Mouse (Mus musculus) left cerebral cortex, adult 8-10 months (tissue): ENCODE results near the gene Mroh8. TPM values are rescaled to one million over a fixed set of nuclear protein-coding genes. Genes with fewer than 3 reads are reported as not detected.
"Not testable (repeated sequence)": the region's sequence is repeated elsewhere in the genome, so short reads cannot be mapped to it uniquely, and the experiment has no call there.

Experiments
- DNase-seq, 2 experiments: peaks; one replicate each; pipeline ENCODE4 v3.0.0; 2022; ENCODE audit warnings: low spot score in 2 of 2
- total RNA-seq, 4 experiments: library from RNA; stranded (reverse); gene quantifications; 2 replicates each; pipeline ENCODE4 v1.2.4; 2022

Gene Mroh8
- total RNA-seq, 4 experiments from 2014 or later, result 1.1 to 1.6 (median 1.4) TPM

DNA sequence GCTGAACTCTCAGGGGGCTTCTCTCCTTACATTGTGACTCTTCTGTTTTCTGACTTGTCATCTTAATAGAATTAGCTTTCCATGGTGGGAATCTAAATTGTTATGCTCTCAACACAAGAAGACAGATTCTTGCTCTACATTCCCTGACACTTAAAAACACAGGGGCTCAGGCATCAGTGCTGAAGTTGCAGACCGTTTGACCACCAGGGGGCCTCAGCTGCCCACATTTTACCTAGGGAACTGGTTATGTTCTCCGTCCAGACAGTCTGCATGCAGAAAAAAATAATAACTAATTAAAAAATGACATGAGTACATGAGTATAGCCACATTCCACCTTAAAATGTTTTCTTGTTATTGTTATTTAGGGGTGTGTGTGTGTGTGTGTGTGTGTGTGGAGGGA is 12.7 kb upstream of the Mroh8 start:
- DNase-seq, result peak; percentile 41 to 55

DNA sequence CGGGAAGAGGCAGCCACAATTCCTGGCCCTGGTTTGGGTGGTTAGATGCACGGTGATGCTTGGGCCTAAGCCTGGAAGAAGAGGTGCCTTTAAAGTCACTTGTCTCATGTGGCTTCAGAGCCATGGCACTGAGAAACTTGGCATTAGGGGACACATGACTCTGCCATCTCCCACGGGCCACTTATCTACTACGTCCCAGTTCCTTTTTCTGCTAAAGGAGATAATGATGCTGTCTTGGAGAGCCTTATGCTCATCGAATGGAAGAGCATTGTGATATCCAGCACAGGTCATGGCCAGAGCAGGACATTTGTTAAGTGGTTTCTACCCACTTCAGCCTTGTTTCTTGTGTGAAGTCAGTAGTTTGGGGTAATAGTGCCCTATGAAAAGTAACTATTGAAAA is 9.6 kb upstream of the Mroh8 start:
- no peak for DNase-seq

DNA sequence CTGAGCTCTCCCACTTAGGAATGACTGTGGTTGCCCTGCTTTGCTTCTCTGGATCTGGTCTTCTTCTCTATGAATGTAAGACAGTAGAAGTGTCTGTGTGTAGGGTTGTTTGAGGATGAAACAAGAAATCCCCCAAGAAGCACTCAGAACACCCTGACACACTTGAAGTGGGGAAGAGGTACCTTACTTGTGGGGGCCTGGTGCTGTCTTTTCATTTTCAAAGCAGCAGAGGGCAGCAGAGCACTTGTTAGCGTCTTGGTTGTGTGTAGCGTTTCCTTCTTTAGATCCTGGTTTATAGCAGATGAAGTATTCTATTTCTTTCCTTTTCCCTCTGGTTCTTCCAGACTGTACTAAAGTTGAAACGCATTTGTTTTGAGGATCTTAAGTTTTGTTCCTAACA is 8.2 kb upstream of the Mroh8 start:
- DNase-seq, result peak in 1 of 2 experiments; percentile 37

DNA sequence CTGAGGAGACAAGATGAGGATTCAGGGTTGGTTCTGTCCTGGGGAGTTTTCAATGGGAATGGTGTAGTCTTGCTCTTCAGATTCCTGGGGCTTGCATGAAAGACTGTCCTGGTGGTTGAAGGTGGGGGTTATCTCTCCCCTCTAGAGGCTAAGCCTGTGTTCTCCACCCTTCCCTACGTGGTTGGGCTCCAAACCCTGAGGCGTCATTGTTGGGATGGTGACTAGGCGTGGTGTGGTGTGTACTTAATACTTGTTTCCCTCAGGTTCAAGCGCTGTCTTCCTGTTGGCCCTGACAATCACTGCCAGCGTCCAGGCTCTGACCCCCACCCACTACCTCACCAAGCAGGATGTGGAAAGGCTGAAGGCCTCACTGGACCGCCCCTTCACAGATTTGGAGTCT is 4.0 kb upstream of the Mroh8 start:
- no peak for DNase-seq

DNA sequence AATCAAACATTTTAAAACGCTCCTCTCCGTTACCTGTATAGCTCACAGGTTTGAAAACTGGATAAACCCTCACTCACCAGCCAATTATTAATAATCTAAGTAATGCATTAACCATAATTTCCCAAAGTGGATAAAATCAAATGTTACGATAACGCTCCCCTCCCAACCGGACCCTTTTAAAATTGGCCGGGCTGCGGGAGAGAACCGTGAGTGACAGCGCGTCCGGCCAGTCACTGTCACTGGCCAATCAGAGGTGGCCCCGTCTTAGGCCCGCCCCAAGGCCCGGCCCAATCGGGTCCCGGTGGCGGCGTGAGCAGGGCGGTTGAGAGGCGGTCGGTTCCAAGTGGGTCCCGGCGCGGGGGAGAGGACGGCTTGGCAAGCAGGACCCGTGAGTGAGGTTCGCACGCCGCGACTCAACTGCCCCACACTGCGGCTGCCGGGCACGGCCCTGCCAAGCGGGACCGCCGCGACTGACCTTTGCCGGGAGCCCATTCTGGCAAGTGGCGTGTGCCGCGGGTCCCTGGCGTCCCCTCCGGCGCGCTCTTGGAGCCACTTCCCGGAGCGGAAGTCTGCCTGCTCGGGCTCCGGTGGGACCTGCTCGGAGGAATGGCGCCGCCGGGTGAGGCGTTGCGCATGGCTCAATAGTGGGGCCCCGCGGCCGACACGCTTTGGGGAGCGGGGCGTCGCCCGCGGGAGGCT is 483 bp downstream of the Mroh8 start, which contains the start of gene Rpn2:
TSS of gene Rpn2 (plus strand) at position 301 of the 699 bp plus-strand sequence.
- peak; percentile 93 to 96 for DNase-seq

DNA sequence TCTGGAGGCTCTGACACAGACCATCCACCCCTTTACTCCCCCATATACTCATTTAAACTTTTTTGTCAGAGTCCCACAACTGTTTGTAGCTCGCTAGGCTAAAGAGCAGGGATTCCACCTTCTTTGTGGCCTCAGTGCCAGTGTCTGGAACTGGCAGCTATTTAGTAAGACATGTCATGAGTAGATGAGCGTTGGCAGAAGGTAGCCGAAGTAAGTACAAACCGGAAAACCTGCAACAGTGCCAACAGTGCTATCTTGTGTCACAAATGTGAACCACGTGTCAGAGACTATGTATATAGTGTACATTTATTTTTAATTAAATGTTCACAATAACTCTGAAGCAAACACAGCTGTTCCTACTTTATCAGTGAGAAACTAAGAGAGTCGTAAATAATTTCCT is 15.5 kb downstream of the Mroh8 start:
- DNase-seq, result no peak

DNA sequence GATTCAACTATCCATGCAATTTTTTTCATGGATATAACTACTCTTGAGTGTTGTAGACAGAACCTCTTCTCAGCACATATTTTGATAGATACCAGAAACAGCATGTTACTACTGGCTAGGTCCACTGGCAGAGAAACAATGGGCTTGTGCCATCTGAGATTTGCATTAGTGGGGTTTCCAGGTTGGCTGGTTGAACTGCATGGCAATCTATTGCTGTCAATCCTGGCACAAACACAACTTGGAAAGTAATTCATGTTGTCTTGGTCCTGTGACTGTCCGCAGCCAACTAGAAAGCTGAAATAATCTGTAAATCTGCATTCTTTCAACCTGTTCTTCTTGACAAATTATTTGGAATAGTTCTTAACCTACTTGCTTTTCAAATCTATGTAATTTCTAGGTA is 16.2 kb downstream of the Mroh8 start:
- no peak for DNase-seq

DNA sequence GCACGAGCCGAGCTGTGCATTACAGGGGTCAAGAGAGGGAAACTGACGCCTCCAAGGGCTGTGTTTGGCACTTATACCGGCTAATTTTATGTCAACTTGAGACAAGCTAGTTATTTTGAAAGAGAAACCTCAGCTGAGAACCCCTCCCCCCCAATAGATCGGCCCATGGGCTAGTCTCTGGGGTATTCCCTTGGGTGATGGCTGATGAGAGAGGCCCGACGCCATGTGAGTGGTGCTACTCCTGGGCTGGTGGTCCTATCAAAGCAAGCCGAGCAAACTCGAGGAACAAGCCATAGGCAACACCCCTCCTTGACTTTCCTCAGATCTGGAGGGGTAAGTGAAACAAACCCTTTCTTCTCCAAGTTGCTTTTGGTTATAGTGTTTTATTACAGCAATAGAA is 16.8 kb downstream of the Mroh8 start:
- no peak for DNase-seq

DNA sequence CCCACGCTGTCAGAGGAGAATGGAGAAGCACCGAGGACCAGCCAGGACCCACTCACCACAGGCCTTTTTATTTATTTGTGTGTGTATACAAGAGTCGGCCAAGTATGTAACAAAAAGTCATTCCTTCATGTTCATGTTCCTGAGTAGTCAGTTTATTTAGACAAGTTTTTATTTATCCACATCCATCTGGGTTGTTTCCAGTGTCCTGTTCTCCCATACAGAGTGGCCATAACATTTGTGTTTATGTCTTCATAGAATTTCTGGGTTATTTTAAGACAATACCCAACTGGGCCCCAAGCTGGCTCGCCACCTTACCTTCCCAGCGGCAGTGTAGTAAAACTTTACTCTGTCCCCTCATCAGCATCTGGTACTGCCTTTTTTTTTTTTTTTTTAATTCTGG is 17.4 kb downstream of the Mroh8 start:
- DNase-seq, result no peak

DNA sequence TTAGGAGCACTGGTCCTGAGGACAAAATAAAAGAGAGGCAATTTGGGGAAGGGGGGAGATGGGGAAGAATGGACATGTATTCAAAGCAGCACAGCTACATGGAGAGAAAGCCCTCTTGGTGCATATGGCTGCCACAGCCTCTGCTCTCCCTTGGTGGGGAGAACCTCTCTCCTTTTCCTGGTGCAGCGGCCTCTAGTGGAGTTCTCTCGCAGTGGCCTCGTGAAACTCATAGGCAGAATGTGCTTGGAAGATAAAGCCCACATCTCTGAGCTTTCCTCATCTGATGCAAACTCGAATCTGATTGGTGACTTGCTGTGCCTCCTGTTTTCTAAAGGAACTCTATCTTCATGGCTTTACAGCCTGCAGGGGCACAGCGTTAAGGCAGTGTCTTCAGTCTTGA is 19.6 kb downstream of the Mroh8 start:
- peak; percentile 28 to 43 for DNase-seq

DNA sequence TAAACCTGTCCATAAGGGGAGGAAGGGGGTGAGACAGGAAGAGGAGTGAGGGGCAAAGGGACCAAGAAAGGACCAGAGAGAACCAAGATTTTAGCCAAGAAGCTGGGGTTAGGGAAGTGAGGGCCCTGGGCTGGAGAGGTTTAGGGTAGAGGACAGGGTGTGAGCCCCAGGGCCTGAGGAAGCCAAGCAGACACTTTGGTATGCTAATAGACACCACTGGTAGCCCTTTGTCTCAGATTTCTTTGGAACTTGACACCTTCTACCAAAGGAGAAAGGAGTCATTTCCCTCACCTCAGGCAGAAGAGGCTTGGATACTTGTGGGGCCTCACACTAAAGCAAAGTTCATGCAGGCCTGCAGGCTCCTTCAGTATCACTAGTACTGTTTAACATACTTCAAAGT is 31.2 kb downstream of the Mroh8 start:
- no peak for DNase-seq

DNA sequence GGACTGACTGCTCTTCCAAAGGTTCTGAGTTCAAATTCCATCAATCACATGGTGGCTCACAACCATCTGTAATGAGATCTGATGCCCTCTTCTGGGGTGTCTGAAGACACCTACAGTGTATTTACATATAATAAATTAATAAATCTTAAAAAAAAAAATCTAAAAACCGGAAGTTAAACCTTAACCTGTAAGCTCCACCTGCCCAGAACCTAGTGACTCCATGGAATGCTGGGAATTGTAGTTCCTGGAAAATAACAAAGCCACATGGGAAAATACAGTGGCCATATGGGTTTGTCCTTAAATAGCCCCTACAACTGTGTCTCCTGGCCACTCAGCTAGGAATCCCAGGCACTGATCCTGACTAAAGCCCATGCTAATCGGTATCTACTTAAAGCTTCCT is 33.7 kb downstream of the Mroh8 start:
- no peak for DNase-seq

DNA sequence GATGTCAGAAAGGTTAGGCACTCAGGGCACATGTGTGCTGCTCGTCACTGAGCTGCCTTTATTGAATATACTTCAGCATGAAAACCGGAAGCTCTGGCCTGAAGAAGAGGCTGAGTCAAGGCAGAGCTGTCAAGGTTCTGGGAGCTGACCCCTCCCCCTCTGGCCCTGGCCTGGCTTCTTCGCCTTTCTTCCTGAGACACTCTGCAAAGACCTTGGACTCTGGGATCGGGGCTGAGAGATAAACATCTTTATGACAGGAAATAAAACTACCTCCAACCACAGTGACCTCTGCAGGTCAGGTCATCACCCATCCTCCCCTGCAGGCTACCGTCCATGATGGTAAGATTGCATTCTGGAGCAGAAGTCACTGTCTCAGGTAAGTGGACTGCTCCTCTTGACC is 34.3 kb downstream of the Mroh8 start:
- no peak for DNase-seq

DNA sequence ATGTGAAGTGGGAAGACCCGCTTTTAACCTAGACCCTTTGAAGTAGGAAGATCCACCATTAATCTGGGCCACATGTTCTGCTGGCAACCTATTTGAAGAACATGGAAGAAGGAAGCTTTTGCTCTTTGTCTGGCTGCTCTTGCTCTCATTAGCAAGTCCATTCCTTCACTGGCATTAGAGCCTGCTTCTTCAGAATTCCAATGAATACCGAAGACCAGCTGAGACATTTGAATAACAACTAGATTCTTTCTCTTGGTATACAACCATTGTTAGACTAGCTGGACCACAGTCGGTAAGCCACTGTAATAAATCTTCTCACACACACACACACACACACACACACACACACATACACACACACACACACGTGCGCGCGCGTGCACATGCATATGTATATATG is 43.4 kb downstream of the Mroh8 start:
- no peak for DNase-seq

DNA sequence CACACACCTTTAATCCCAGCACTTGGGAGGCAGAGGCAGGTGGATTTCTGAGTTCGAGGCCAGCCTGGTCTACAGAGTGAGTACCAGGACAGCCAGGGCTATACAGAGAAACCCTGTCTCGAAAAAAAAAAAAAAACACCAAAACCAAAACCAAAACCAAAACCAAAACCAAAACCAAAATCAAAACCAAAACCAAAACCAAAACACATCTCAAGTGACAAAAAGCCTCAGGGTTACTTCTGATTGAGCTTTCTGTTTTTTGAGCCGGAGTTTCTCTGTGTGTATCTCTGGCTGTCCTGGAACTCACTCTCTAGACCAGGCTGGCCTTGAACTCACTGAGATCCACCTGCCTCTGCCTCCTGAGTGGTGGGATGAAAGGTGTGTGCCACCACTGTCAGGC is 57.4 kb downstream of the Mroh8 start:
- DNase-seq, result not testable (repeated sequence)

DNA sequence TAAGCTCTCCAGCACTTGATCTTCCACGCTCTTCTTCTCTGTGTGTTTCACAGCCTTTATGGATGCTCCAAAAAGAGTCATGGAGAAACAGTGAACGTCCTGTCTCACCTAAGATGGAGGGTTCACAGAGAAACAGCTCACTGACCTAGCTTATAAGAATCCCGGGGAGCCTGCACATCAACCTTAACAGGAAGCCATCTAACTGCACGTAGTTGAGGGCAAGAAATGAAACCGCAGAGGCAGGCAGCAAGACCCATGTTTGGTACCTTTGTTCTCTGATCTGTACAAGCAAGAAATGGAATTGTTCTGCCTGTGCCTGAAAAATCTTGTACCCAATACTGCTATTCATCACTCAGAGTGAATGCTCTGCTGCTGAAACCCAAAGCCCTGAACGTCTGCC is 59.2 kb downstream of the Mroh8 start:
- DNase-seq, result no peak

DNA sequence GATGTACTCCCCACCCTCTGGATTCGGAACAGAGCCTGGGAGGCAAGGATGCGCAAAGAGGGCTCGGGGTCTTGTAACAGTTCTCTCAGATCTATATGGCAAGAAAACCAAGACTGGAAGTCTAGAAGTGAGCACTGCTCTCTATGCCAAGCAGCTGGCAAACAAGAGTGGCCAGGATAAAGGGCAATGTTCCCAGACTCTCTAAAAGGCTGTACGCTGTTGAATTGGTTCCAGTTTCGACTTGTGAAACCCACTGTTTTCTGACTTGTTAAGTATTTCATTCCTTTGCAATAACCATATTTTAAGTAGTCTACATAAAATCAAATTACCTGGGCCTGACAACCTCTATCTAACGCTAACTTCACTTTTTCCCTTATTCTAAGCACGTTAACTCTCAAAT is 67.6 kb downstream of the Mroh8 start:
- DNase-seq, result no peak

DNA sequence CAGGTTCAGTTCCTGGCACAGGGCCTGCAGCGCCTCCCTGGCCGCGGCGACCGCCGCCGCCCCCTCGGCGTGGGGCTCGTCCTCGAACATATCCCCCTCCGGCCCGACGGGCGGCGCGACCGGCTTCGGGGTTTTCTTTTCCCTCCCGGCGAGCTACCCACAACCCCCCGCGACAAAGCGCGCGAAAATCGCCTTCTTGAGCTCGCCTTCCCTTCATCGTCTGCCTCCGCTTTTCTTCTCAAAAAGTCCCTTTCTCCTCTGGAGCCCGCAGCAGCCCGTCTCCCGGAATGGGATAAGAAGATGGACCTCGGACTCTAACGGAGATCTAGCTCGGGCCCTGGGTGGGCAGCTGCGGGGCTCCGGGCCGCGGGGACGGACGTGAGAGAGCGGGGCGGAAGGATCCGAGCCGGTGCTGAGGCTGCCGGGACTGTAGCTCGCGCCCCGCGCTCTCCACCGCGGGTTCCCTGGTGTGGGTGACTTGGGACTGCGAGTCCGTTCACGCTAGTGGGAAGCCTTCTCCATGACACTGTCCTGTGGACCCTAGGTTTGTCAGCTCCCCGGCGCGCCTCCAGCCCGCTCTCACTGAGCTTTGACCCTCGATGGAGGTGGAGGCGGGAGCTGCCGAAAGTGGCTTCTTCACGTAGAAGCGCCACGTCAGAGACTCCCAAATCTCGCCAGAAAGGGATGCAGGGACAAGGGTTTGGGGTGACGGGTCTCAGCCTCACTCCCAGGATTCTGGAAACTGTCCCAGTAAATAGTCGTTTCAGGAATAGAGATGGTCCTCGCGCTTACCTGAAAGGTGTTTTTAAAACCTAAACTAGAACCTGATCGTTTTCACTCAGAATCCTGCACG is 74.8 kb downstream of the Mroh8 start, which contains the start of gene Rbl1:
TSS of gene Rbl1 (minus strand) at position 169 of the 853 bp plus-strand sequence.
- peak; percentile 79 to 89 for DNase-seq

DNA sequence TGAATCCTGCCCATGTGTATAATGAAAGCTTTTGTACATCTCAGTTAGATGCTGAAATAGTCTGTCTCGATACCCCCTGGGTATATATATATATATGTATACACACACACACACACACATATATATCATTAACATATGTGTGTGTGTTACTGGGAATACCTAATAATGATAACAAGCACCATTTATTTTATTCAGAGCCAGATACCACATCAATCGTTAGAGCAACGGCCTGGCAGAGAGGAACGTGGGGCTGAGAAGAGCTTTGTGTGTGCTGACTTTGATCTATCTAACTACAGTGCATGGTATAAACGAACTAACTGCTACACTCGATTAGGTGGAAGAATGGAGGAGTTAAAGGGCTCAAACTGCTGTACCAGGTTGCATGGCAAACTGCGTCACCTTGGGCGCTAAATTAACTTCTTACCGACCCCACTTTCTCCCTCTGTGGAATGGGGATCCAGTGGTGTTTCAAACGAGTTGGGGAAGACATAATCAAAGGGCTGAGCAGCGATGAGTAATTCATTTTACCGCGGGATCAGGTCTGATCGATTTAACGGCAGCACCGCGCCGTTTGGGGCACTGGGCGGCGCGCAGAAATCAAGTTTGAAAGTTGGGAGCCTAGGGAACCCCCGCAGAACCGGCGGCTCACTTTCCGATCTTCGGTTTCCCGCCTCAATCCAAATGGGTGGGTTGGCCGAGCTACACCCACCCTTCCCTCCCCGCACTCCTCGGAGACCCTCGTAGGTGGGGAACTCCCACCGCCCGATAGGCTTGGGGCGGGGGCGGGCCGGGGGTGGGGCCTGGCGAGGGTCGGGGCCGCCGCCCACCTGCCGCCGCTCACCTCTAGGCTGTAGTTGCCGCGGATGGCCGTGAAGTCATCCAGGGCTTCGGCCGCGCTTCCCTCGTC is 75.6 kb downstream of the Mroh8 start:
- DNase-seq, result peak; percentile 5

DNA sequence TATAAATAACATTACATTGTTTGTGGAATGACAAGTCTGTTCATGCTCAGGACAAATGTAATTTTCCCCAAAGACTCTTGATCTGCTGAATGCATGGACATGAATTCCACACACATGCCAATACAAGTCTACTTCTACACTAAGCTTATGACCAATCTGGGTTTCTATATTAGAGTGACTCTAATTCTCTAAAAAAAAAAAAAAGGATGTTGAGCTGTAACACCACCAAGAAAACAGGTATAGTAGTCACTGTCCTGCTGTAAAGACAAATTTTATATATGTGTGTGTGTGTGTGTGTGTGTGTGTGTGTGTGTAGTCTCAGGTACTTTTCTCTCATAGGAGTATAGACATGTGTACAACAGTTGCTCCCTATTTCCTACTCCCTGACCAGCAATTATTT is 76.3 kb downstream of the Mroh8 start:
- DNase-seq, result no peak

DNA sequence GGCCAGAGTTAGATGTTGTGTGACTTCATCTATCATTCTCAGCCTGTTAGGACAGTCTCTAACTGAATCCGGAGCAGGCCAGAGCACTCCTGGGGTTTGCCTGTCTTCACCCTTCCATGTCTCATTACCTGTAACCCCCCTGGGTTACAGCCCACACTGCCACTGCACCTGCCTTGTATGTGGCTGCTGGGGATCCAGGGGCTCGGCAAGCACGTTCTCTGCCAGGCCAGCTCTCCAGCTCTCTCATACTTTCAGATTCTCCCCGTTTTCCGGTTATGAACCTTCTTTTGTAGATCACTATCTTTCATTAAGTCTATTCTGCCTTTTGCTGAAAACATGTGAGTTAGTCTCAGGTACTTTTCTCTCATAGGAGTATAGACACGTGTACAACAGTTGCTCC is 77.0 kb downstream of the Mroh8 start:
- no peak for DNase-seq
